Mouse (Mus musculus) hindbrain, embryonic 10.5 days (tissue): ENCODE results near the gene Zyx. TPM values are rescaled to one million over a fixed set of nuclear protein-coding genes. Genes with fewer than 3 reads are reported as not detected.

Experiments used
- DNase-seq: peaks from one replicate; pipeline ENCODE4 v3.0.0-alpha.2; 2017; ENCODE audit warnings: low spot score
- H3K27ac ChIP-seq: fragments of 300-500 bp; sonication (generic); 2 replicates; pipeline ENCODE4 v1.5.1; 2016; ENCODE audit warnings: mild to moderate bottlenecking, moderate library complexity
- H3K27me3 ChIP-seq: fragments of 300-500 bp; sonication (generic); 2 replicates; pipeline ENCODE4 v1.6.1; 2016; ENCODE audit warnings: mild to moderate bottlenecking; ENCODE audit not compliant: poor library complexity, insufficient read depth, severe bottlenecking
- H3K36me3 ChIP-seq: fragments of 300-500 bp; sonication (generic); 2 replicates; pipeline ENCODE4 v1.6.1; 2016; ENCODE audit warnings: mild to moderate bottlenecking, moderate library complexity
- H3K4me1 ChIP-seq: fragments of 300-500 bp; sonication (generic); replicated peaks from 2 replicates; pipeline ENCODE4 v1.6.1; 2016; ENCODE audit warnings: mild to moderate bottlenecking
- H3K4me3 ChIP-seq: fragments of 300-500 bp; sonication (generic); 2 replicates; pipeline ENCODE4 v1.5.1; 2016; ENCODE audit warnings: mild to moderate bottlenecking, moderate library complexity
- H3K9me3 ChIP-seq: fragments of 300-500 bp; sonication (generic); 2 replicates; pipeline ENCODE4 v1.6.1; 2016; ENCODE audit warnings: mild to moderate bottlenecking, moderate library complexity
- WGBS: fragments of 180-500 bp; shearing (Covaris S2); methylation state at CpG from one replicate; pipeline ENCODE4 v1.1.7; 2016; 5-methylcytosine and 5-hydroxymethylcytosine counted together
- polyA plus RNA-seq: library from polyadenylated mRNA; unstranded; fragments of >200 nt; fragmentation: Nextera tagmentation; extraction: Ambion mirVana; gene quantifications from 2 replicates; pipeline ENCODE4 v1.2.1, GENCODE M21; 2016

Zyx gene
- polyA plus RNA-seq, 1 experiment from 2014 or later = 103 TPM

- WGBS = 89% methylated on average over 2 of the region's 2 CpGs
- no peaks in the 10 kb centered on the region for H3K36me3 ChIP-seq
- no peak overlapping the region for H3K4me3 ChIP-seq
- H3K27me3 ChIP-seq = no peaks in the 10 kb centered on the region
- H3K27ac ChIP-seq = no peak overlapping the region
- no peaks in the 10 kb centered on the region for H3K4me1 ChIP-seq
- H3K9me3 ChIP-seq = no peaks in the 10 kb centered on the region
- DNase-seq = no peak
These were observed 10.2 kb upstream of the Zyx start for GRCm38 (mm10) chr6:42339189-42339588.

- Histone ChIP-seq H3K9me3 (no peaks in the 10 kb centered on the region), H3K27me3 (no peaks in the 10 kb centered on the region), H3K4me1 (no peaks in the 10 kb centered on the region), H3K27ac (no peak overlapping the region), H3K36me3 (no peaks in the 10 kb centered on the region), H3K4me3 (no peak overlapping the region)
- DNase-seq = no peak
- 83% methylated on average over 5 of the region's 5 CpGs for WGBS
These were observed 9.4 kb upstream of the Zyx start for GRCm38 (mm10) chr6:42339981-42340380.

GRCm38 (mm10) chr6:42342171-42342570, 7.3 kb upstream of the Zyx start:
- no peak for DNase-seq
- no peak overlapping the region for H3K4me3 ChIP-seq
- H3K27me3 ChIP-seq = no peaks in the 10 kb centered on the region
- H3K36me3 ChIP-seq = no peaks in the 10 kb centered on the region
- no peaks in the 10 kb centered on the region for H3K9me3 ChIP-seq
- 85% methylated on average over 1 of the region's 1 CpGs for WGBS
- no peak overlapping the region for H3K27ac ChIP-seq
- H3K4me1 ChIP-seq = no peaks in the 10 kb centered on the region

DNA sequence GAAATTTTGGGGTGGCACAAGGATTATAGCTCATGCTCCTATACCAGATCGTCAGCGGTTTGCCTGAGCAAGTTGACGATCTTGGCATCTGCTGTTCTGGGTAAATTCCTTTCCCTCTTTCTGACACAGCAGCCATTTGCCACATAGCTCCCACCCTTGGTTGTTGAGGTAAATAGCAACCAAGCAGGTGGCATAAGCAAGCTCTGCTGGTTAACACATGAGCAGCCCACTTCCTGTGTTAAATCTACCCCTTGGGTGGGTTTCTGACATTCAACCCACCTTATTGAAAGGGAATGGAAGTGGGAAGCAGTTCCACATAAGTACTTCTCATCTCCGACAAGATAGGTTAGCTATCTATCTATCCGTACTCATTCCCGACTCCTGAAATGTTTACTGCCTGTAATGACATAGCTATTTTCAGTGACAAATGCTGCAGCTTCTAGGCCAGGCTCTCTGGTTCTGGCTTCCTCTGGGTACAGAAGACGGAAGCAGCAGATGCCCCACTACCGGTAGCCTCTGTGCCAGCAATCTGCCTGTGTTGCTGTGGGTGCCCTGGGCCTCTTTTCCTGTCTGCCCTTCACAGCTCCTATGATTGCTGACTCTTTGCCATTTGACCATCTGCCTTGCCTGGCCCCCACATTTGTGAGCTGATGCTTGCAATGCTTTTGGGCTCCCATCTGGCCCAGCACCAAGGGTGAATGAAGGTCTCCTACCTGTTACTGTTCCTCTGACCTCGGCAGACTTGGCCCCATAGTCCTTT, 5.9 kb upstream of the Zyx start:
- Histone ChIP-seq H3K27ac (no peak overlapping the region), H3K27me3 (no peaks in the 10 kb centered on the region), H3K9me3 (no peaks in the 10 kb centered on the region), H3K4me3 (no peak overlapping the region), H3K36me3 (no peaks in the 10 kb centered on the region), H3K4me1 (peaks cover 2% of the 10 kb centered on the region; the same call in 1 of the 2 replicates)
- no peak for DNase-seq
- WGBS = 89% methylated on average over 9 of the region's 9 CpGs

DNA sequence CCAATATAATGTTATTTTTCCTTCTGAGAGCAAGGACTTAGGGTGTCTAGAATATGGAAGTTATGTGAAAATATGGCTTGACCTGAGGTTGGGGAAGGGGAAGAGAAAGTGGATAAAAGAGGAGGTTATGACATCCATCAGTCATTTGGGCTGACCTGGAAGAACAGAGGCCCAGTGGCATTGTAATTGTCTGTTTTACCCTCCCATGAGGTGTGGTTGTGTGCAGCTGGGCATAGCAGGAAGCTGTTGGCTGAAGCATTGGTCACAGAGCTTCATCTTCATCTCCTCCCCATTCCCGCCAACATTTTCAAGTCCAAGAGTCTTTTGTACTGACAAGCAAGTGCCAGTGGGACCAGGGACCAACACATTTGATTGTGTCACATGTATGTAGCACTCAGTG, 5.2 kb upstream of the Zyx start:
- Histone ChIP-seq H3K27ac (no peak overlapping the region), H3K4me1 (peaks cover 5% of the 10 kb centered on the region; the same call in 1 of the 2 replicates), H3K27me3 (no peaks in the 10 kb centered on the region), H3K4me3 (no peak overlapping the region), H3K36me3 (no peaks in the 10 kb centered on the region), H3K9me3 (no peaks in the 10 kb centered on the region)
- no peak for DNase-seq
- 86% methylated on average over 1 of the region's 1 CpGs for WGBS

GRCm38 (mm10) chr6:42348281-42349005, 987 bp upstream of the Zyx start:
- no peak for DNase-seq
- H3K27me3 ChIP-seq = no peaks in the 10 kb centered on the region
- no peaks in the 10 kb centered on the region for H3K9me3 ChIP-seq
- H3K27ac ChIP-seq = no peak overlapping the region
- WGBS = 39% methylated on average over 12 of the region's 12 CpGs
- H3K4me1 ChIP-seq = peaks cover 35% of the 10 kb centered on the region
- peak overlapping the region; percentile 90 for H3K4me3 ChIP-seq
- peaks cover 22% of the 10 kb centered on the region for H3K36me3 ChIP-seq

DNA sequence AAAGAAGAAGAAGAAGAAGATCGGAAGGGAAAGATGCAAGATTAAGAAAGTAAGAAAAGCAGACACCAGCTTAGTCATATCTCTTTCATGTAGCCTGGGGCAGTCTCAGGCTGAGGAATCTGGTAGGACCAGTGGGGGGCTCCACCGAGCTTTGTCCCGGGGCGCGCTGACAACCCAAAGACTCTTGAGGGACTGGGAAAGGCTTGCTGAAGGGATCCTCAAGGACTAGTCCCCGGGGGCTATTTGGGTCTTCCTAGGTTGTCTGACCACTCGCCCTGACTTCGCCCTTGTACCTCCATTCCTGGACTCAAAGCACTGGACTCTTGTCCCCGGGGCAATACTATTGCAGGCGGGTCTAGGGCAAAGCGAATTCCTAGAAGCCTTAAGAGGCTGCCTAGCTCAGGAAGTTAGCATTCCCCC, 414 bp upstream of the Zyx start:
- H3K36me3 ChIP-seq = peaks cover 27% of the 10 kb centered on the region
- no peaks in the 10 kb centered on the region for H3K9me3 ChIP-seq
- peak overlapping the region; percentile 97 for H3K27ac ChIP-seq
- H3K4me3 ChIP-seq = peak overlapping the region; percentile 90
- WGBS = 1% methylated on average over 11 of the region's 11 CpGs
- H3K27me3 ChIP-seq = no peaks in the 10 kb centered on the region
- H3K4me1 ChIP-seq = peaks cover 38% of the 10 kb centered on the region
- DNase-seq = peak; percentile 74

GRCm38 (mm10) chr6:42350021-42350967, 864 bp downstream of the Zyx start:
- peak overlapping the region; percentile 97 for H3K27ac ChIP-seq
- H3K36me3 ChIP-seq = peaks cover 40% of the 10 kb centered on the region
- no peaks in the 10 kb centered on the region for H3K9me3 ChIP-seq
- no peaks in the 10 kb centered on the region for H3K27me3 ChIP-seq
- DNase-seq = no peak
- WGBS = under 1% methylated on average over 72 of the region's 72 CpGs
- H3K4me3 ChIP-seq = peak overlapping the region; percentile 90
- H3K4me1 ChIP-seq = peaks cover 40% of the 10 kb centered on the region

DNA sequence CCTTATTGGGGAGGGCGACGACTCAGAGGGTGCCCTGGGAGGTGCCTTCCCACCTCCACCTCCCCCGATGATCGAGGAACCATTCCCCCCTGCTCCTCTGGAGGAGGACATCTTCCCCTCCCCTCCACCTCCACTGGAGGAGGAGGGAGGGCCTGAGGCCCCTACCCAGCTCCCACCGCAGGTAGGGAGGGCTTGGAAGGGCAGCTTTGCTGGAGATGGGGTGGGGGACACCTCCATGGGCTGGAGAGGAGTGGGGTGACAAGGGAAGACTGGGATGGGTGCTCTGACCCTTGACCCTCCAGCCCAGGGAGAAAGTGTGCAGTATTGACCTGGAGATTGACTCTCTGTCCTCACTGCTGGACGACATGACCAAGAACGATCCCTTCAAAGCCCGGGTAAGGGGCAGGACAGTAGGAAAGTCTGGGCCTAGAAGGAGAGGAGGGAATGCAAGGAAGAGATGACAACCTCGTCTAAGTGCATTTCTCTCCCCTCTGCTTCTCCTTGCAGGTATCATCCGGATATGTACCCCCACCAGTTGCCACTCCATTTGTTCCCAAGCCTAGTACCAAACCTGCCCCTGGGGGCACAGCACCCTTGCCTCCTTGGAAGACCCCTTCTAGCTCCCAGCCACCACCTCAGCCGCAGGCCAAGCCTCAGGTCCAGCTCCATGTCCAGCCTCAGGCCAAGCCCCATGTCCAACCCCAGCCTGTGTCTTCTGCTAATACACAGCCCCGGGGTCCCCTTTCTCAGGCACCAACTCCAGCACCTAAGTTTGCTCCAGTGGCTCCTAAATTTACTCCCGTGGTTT, 1.7 kb downstream of the Zyx start:
- peaks cover 49% of the 10 kb centered on the region for H3K36me3 ChIP-seq
- no peak for DNase-seq
- H3K9me3 ChIP-seq = no peaks in the 10 kb centered on the region
- no peaks in the 10 kb centered on the region for H3K27me3 ChIP-seq
- peak overlapping the region; percentile 97 for H3K27ac ChIP-seq
- H3K4me1 ChIP-seq = peaks cover 40% of the 10 kb centered on the region
- WGBS = 44% methylated on average over 13 of the region's 13 CpGs
- peak overlapping the region; percentile 90 for H3K4me3 ChIP-seq

DNA sequence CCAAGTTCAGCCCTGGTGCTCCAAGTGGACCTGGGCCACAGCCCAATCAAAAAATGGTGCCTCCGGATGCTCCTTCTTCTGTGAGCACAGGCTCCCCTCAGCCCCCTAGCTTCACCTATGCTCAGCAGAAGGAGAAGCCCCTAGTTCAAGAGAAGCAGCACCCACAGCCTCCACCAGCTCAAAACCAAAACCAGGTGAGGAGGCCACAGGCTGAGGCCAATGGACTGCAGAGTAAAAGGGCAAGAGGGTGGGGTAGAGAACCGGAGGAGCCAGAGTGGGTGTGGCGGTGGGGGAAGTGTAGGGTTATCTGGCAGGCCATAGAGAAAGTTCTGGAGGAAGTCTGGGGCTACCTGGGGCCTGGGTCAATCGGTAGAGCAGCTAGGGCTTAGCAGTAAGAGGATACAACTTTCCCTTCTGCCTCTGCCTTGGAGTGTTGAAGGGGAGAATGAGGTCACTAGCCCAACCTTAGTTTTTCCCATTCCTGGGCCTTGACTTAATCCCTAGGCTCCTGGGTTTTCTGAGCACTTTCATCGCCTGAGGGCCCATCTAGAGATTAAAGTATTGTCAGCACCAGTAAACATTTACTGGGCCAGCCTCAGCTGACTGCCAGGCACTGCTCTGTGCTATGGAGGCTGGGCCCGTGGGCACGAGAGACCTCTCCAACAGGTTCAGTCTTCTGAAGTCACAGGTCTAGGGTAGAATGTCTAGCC, 2.5 kb downstream of the Zyx start:
- no peak overlapping the region for H3K27ac ChIP-seq
- 87% methylated on average over 7 of the region's 7 CpGs for WGBS
- H3K9me3 ChIP-seq = no peaks in the 10 kb centered on the region
- peaks cover 57% of the 10 kb centered on the region for H3K36me3 ChIP-seq
- H3K4me3 ChIP-seq = peak overlapping the region; percentile 90; the same call in 1 of the 2 replicates
- H3K27me3 ChIP-seq = no peaks in the 10 kb centered on the region
- no peak for DNase-seq
- H3K4me1 ChIP-seq = peaks cover 40% of the 10 kb centered on the region

DNA sequence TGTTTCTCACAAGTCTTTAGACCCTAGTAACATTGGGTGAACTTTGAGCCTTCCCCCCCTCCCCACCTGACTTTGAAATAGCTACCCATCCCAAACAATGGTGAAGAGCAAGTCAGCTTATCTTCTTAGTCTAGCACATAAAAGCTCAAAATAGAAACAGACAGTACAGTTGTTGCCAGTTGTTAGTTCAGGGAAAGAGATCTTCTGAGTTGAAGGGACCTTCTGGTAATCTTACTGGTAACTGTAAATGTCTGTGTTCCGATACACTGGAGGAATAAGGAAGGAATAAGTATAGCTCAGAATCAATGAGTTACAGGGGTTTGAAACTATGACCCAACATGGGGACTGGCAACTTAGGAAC, 3.0 kb downstream of the Zyx start:
- no peak overlapping the region for H3K4me3 ChIP-seq
- no peak for DNase-seq
- peaks cover 41% of the 10 kb centered on the region for H3K4me1 ChIP-seq
- no peak overlapping the region for H3K27ac ChIP-seq
- H3K9me3 ChIP-seq = no peaks in the 10 kb centered on the region
- no peaks in the 10 kb centered on the region for H3K27me3 ChIP-seq
- WGBS = 96% methylated on average over 1 of the region's 1 CpGs
- H3K36me3 ChIP-seq = peaks cover 62% of the 10 kb centered on the region
